Mouse (Mus musculus) T-helper 2 cell (primary cell): ENCODE results near the gene Sucla2.

Experiments used
- in situ Hi-C: fragments of 300-600 bp; cut with MboI, MseI; formaldehyde crosslinking; loops from one replicate; pipeline ENCODE4 v1.15.1; 2025; ENCODE audit warnings: high pct_unique_total_duplicates

The Sucla2 gene

DNA sequence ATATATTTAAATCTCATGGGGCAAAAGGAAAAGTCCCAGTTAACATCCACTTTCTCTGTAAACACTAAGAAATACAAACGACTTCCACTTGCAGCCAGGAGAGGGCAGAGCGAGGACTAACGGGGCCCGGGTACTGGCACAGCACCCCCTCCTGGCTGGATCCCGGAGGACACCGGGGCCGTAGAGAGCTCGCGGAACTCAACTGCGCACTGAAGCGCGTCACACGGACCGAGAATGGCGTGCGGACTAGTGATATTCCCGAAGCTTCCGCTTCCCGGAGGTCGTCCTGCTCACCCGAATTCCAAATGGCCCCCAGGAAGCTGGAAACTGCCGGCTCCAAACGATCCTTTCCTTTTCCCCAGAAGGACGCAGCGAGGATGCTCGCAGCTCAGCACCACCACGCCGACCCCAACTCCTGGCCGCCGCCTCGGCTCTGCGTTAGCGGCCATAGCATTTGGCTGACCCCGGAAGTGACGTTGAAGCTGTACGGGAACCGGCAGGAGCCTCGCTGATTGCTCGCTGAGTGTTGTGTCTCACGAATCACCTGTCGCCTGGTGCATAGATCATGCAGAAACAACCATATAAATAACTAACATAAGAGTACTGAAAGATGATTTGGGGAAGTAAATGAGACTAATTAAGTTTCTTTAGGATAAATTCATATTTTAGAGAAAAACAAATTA lies at the start of gene Sucla2:
Gene Sucla2 (plus strand): TSS at position 554 of the 683 bp plus-strand sequence.
- in situ Hi-C loops, result no loop called here

DNA sequence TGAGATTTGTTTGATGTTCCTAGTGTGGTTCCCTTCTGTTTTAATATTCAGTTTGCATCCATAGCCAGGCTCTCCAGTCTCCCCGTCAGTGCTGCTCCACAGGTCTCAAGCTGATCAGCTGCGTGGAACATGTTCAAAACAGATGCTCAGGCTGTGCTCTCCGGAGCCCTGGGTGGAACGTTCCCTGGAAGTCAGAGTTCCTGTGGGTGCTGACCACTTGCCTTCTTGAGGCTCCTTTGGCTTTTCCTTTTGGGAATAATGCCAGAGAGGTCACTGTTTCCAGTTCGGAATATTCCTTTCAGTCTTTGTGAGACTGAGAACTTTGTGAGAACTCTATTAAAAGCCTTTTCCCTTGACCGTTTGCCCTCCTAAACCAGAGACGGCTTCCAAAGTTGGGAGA lies 49.6 kb upstream of the Sucla2 start:
- in situ Hi-C loops, result no loop called here

DNA sequence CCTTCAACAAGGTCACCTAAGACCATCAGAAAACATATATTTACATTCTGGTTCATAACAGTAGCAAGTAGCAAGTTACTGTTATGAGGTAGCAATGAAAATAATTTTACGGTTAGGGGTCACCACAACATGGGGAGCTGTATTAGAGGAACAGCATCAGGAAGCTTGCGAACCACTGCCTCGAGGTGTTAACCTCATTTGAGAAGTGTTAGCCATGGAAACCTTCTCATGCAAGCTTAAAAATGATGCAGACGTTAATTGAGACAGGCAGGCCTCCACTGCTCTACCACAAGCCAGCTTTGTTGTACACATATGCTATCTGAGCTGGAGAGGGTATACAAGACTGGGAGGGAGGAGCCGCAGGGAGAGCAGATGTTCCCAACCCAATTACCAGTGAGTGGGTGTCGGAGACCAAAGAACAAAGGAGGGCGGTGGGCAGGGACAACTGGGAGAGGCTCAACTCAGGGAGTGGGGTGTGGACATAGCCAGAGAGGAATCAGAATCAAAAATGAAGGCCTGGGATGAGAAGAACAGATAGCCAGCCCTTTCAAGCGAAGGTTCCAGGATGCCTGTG lies 48.7 kb upstream of the Sucla2 start:
- in situ Hi-C loops, result no loop called here

DNA sequence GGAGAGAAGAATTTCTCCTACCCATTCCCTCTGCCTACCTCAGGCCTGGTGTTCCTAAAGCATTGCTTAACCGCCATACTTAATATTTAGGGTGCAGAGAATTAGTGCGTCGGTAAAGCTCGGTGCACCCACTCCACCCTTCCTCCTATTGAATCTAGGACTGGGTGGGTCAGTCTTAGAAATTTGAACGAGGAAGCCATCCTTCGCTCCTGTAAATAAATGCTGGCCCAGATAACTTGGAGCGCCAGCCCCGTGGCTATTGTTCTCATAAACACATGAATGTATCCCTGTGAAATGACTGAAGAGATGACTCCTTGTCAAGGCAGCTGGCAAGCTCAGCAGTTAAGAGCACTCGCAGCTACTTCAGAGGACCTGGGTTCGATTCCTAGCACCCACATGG lies 48.0 kb upstream of the Sucla2 start:
- in situ Hi-C loops, result no loop called here

DNA sequence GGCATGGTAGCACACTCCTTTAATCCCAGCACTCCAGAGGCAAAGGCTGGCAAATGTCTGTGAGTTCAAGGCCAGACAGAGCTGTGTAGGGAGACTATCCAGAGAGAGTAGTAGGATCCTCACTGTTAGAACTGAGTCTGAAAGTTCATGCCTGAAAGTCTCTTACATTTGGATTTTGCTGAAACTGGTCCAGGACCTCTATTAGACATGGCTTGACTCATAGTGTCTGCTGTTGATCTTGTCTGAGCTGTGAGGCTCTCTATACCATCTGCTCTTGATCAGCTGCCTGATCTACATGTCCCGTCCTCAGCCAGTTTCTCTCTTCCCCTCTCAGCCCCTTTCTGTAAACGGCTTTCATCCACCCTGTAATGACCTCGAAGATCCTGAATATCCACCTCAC lies 46.8 kb upstream of the Sucla2 start:
- in situ Hi-C loops, result no loop called here

DNA sequence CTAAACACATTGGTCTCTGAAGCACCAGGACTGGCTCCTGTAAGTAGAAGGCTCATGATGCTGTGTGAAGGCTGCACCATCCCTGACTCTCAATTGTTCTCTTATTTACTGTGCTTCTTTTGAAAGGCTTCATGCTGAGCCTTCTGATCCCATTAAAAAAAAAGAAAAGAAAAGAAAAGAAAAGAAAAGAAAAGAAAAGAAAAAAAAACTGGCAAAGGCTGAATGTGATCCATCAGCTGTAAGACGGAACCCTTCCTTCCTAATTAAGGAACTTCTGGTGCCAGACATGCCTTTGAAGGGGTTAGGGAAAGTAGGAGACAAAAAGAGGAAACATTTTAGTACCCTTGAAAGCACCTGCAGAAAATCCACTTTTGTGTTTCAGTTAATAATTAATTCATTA lies 45.3 kb upstream of the Sucla2 start:
- in situ Hi-C loops, result no loop called here

DNA sequence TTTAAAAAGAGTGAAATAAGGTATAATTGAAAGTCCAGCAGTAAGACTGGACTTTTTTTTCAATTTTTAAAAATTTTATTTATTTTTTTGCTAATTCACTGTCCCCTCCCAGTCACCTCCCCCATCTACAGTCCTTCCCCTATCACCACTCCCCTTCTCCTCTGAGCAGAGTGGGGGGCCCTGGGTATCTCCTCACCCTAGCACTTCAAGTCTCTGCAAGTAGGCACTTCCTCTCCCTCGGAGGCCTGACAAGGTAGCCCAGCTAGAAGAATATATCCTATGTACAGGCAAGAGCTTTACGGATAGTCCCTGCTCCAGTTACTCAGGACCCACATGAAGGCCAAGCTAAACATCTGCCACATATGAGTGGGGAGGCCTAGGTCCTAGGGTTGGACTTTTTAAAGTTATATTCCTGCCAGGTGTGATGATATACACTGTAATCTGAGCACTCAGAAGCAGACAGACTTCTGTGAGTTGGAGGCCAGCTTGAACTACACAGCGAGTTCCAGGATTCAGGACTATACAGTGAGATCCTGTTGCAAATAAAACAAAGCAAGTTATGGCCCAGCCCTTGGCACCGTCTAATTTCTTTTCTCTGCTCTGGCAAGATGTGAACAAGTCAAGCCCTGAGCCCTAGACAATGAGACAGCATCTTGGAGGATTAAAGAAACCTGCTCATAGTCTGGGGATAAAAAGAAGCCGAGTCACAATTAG lies 41.4 kb upstream of the Sucla2 start:
- in situ Hi-C loops, result no loop called here

DNA sequence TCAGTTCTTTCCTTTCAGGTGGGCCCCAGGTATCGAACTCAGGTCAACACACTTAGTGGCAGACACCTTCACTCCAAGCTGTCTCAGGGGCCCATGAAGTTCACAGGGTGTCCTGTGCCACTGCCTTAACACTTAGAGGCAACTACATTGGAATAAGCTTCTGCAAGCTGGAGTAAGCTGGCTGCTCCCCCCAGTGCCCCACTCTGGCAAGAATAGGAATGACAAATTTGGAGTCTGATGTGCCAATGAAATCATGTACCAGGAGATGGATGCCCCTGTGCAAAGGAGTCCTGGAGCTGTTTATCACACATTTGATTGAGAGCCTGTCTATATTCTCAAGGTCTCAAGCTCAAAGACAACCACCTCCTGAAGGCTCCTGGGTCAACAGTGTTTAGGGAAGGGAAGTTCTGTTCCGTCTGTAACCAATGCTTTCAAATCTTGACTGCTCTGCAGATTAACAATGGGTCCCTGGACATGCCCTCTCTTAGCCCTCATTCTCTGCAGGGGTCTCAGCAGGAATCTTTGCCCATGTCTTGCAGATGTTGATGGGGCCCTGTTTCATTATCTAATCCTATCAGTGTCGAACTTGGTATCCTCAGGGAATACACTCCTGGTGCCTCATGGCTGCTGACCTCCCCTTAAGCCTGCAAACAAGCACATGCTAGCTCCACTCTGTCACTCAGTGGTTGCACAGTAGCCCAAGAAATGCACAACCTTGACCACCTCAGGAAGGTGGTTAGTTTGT lies 40.6 kb upstream of the Sucla2 start:
- in situ Hi-C loops, result no loop called here

DNA sequence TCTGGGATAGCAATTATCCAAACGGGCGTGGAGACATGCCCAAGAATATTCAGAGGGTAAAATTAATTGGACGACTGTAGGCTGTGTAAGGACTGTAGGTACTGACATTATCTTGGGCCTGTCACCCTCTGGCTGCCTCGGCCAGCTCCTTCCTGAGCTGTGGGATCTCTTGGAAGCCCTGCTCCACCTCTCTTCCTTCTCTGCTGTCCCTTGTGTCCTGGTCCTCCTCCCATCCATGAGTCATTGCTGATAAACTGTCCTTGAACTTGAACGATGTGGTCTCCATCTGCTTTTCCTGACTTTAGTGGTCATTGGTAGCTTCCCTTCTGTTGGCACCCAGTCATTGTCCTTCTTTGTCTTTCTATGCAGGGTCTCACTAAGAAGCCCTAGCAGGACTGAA lies 38.5 kb upstream of the Sucla2 start:
- in situ Hi-C loops, result no loop called here

DNA sequence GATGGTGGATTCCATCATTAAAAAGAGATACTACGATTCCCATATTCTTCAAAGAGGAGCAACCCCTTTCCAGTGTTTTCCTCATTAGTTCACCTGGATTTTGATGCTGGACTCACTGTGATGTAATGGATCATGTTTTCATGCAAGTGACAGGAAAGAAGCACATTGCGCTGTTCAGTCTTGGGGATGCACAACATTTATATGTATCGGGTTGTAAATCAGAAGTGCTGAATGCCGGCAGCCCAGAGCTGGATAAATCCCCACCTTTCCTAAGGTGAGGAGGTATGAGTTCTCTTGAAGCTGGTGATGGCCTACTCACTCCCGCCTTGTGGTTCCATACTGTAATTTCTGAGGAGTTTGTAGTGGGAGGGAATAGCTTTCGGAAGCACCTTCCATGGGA lies 31.8 kb upstream of the Sucla2 start:
- in situ Hi-C loops, result loop anchor here (5.0 kb wide), 1 partner anchor 71 kb away; no protein-coding TSS in a partner anchor

DNA sequence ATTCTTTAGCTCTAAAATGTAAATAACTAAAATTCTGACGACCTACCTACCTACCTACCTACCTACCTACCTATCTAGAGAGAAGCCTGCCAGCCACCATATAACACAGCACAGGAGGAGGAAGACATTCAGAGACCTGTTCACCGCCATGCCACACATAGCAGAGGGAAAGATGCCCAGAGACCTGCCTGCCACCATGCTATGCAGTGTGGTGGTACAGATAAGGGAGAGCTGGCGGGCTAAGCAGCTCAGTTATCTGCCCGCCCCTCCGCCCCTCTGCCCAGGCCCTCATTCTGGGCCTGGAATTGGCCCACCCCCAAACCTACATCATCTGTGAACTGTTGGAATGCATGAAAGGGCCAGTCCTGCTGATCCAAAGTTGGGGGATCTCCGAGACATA lies 31.0 kb upstream of the Sucla2 start:
- in situ Hi-C loops, result loop anchor here (5.0 kb wide), 1 partner anchor 72 kb away; no protein-coding TSS in a partner anchor

DNA sequence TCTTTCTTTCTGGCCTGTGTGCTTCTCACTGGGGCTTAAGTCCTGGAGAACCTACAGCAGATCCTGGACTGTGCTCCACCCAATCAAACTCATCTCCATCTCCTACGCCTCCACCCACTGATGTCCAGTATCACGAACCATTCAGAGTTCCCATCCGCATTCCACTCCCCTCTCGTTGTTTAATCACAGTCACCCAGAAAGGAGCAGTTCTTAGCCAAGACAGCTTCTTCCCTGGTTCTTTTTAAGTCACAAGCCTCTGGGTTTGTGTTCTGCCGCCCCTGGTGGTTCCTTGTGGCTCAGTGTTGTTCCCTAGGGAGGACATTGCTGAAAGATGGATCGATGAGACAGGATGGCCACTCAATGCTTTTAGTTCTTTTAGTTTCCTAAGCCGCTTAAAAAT lies 29.4 kb upstream of the Sucla2 start:
- in situ Hi-C loops, result no loop called here

DNA sequence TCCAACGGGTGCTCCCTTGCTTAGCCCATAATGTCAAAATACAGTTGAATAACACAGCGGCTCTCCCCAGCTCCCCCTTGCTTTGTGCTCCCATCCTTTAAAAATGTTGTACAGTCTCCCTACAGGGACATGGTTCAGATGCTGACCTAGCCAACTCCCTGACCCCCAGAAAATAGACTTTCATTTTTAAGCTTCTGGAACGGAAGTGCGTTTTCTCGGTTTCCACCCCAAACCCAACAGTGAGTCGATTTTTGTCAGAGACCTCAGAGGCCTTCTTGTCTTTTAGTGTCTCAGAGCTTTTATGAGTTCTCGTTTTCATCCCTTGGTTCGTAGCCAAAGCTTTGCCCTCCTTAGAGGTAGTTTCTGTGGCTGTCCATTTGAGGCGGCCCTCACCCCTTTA lies 23.8 kb upstream of the Sucla2 start:
- in situ Hi-C loops, result loop anchor here (10.0 kb wide), 1 partner anchor 176 kb away; the partner anchor contains the start of gene Rb1

DNA sequence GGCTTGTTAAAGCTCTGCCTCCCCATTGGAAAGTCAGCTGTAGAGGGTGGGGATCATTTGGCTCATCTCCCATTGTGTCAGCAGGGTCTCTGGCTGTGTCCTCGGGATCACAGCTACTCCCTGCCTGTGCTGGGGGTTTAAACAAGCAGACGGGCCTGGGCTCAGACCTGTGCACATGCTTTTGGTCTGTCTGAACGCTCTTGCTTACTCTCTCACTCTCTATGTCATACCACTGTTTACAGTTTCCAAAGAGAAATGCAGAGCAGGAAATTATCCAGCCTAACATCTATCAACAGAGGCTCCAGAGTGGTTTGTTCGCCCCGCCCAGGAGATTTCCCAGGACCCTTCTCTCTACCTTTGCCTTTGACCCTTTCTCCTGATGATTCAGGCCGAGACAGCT lies 23.4 kb upstream of the Sucla2 start:
- in situ Hi-C loops, result loop anchor here (10.0 kb wide), 1 partner anchor 177 kb away; the partner anchor contains the start of gene Rb1

DNA sequence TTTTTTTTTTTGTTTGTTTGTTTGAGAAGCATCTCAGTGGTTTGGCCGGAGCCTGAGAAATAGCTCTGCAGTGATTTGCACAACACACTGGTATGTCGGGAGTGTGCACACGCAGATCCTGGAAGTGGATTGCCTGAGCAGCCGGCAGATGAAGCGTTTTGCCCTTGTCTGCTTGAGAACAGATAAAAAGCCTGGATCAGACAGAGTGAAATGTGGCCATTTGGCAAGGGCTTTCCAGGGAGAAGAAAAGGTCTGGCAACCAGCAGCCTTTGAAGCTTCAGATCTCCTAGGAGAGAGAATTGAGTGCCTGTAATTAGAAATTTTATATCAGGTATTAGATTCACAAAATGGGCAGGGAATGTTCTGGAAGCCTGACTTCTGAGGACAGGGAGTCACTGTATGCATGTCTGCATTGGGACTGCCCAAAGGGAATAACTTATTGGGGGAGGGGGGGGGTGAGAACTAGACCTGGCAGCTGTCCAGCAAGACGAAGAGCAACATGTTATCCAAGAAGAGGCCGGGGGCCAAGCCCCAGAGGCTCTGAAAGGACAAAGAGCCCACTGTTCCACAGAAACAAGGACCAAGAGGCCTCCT lies 22.4 kb upstream of the Sucla2 start:
- in situ Hi-C loops, result loop anchor here (10.0 kb wide), 1 partner anchor 178 kb away; the partner anchor contains the start of gene Rb1

DNA sequence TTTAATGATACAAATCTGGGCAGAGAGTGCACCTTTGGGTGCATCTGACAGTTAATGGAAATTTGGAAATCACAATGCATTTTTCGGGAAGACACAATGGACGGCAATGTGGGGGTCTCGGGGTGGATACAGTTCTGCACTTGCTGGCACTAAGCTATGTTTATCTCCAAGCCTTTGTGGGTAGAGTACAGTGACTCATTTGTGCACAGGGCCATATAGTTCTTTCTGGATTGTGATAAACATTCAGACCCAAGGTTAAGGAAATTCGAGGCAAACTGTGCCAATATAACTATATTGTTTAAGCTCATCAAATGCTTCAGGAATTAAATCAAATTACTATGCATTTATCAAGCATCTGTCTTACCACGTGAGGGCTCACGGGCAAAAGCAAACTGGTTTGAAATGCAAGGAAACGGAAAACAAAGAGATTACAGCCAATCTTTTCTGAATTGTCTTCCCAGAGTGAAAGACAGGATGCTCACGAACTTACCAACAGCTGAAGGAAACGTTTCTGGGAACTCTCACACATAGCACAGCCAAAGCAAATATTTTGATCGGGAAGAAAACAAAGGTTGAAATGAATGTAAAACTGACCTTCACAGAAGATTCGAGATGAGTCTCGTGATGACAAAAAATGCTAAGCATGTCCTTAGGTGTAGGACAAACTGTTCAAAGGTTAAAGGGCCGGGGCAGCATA lies 21.7 kb upstream of the Sucla2 start:
- in situ Hi-C loops, result loop anchor here (10.0 kb wide), 1 partner anchor 179 kb away; the partner anchor contains the start of gene Rb1

DNA sequence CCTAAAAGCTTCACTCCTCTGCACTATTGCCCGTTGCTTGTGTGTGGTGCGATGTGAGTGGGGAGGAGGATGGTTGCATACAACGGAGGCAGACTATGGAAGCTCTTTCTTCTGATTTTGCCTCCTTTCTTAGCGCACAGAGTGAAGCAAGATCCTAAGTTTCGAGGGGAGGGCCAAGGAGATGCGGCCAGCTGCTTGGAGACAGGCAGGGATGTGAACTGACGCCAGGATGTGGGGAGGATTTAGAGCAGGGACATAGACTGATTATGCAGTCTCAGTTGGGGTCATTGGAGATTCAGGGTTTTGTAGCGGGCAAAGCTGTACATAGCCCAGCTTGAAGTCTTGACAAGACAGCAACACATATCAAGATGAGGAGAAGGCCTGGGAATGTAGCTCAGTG lies 18.8 kb upstream of the Sucla2 start:
- in situ Hi-C loops, result loop anchor here (10.0 kb wide), 1 partner anchor 181 kb away; the partner anchor contains the start of gene Rb1

DNA sequence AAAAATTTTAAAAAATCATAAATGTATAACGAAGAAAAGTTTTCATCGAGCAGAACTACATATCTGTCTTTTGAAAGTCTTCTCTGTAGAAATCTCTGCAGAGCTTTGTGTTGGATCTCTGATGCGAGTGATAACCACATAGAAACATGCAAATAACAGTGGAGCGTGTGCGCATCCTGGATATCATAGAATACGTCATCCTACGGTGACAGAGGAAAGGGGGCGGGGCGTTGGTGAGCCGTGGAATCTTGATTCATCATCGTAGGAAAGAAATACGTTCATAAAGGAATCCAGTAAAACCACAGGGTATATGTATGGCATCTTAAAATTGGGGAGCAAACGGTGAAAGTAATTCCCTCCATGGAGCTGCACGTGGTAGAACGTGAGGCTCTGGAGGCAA lies 17.9 kb upstream of the Sucla2 start:
- in situ Hi-C loops, result loop anchor here (10.0 kb wide), 1 partner anchor 182 kb away; the partner anchor contains the start of gene Rb1

DNA sequence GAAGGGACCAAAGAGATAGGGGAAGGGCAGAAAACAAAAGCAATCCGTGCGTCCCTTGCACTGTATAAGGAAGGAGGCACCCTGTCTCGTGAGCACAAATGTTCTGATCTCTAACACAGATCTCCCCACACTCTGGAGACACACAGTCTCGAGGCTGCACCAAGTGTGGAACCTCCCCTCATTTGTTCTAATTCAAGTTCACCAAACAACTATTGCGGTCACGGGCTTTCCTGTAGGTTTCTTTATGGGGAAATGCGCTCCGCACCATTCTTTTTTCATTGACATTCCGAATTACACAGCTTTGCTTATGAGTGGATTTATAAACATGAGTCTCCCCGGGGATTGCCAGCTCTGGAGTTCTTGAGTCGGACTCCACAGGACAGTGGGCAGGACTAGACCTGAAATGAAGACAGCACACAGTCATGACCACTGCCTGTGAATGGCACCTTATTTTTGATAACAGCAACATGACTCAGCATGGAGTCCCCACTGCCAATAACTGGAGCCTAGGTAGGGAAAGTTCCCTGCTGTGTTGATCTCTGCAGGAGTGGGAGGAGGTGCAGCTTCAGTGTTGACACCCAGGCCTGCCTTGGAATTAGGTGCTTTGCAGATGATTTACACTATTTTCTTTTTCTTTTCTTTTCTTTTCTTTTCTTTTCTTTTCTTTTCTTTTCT lies 17.3 kb upstream of the Sucla2 start:
- in situ Hi-C loops, result loop anchor here (10.0 kb wide), 1 partner anchor 183 kb away; the partner anchor contains the start of gene Rb1
